Mouse (Mus musculus): ENCODE measurements around the gene Olfr1029. TPM values are rescaled to one million over a fixed set of nuclear protein-coding genes. Genes with fewer than 3 reads are reported as not detected.
"Not testable (repeated sequence)": the region's sequence is repeated elsewhere in the genome, so short reads cannot be mapped to it uniquely, and the experiment has no call there.

The Olfr1029 gene
- polyA plus RNA-seq (2015; fragmentation: Nextera tagmentation; extraction: Ambion mirVana): not detected in 2 replicates

DNA sequence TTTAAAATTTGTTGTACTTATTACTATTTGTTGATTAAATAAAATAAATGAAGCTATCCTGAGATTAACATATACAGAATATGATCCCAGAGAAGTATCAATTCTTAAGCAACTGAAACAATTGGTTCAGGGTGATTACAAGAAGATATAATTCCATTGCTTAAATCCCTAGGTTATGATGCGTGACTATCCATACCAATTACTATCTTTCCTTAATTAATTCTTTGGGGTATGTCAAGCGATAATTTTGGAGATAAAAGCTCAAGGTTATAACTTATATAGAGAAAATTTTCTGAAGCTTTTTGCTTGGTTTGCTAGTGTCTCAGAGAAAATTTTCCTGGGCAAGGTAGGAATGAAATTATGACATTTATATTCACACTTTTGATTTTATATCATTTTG, at the start of gene Olfr1029:
TSS of gene Olfr1029 (plus strand) at position 301 of the 400 bp plus-strand sequence.
- ATAC-seq: no peak
- WGBS: 87% methylated on average over 2 of the region's 2 CpGs
- H3K27me3 ChIP-seq: no peaks in the 10 kb centered on the region
- no peak within 1 kb of the TSS for H3K9ac ChIP-seq (replicated peaks)
- H3K4me1 ChIP-seq (replicated peaks): no peaks in the 10 kb centered on the region
- H3K27ac ChIP-seq: no peak within 1 kb of the TSS
- H3K9me3 ChIP-seq: no peaks in the 10 kb centered on the region
- no peaks in the 10 kb centered on the region for H3K36me3 ChIP-seq
- H3K4me2 ChIP-seq (replicated peaks): no peak within 1 kb of the TSS
- no peak within 1 kb of the TSS for H3K4me3 ChIP-seq (replicated peaks)

DNA sequence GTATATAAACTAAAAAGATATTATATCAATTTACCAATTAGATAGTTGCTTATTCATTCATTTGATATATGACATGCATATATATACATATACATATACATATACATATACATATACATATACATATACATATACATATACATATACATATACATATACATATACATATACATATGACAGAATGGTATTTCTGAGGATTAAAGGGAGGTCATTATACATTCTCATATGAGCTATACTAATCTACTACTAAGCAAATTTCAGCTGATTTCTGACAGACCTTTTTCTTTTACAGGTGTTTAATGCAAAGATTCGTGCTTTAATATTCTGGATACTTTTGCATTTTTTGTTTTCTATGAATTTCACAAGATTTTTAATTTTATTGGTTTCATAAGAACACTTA, 23.6 kb upstream of the Olfr1029 start, which contains the start of gene Olfr1028:
TSS of gene Olfr1028 (plus strand) at position 301 of the 400 bp plus-strand sequence.
- Histone ChIP-seq H3K36me3 (no peaks in the 10 kb centered on the region), H3K27me3 (no peaks in the 10 kb centered on the region), H3K9me3 (no peaks in the 10 kb centered on the region), H3K4me1 (replicated peaks) (no peaks in the 10 kb centered on the region), H3K4me3 (replicated peaks) (no peak within 1 kb of the TSS), H3K27ac (no peak within 1 kb of the TSS), H3K9ac (replicated peaks) (no peak within 1 kb of the TSS), H3K4me2 (replicated peaks) (no peak within 1 kb of the TSS)
- WGBS: 82% methylated on average over 1 of the region's 1 CpGs
- ATAC-seq: no peak

DNA sequence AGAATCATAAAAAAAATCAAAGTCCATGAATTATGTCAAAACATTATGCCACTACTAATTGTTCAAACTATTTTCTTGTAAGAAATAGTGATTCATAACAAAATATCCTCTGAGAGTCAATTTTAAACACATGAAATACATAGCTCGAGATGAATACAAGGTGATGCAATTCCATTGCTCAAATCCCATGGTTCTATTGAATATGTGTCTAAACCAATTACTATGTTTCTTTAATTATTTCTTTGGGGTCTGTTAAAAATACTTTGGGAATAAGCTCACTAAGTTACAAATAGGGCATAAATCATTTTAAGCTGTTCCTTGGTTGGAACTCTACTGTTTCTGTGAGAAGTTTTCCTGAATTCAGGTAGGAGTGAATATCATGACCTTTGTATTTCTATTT, 5.3 kb downstream of the Olfr1029 start, which contains the start of gene Olfr1030:
TSS of gene Olfr1030 (plus strand) at position 301 of the 400 bp plus-strand sequence.
- Histone ChIP-seq H3K9ac (replicated peaks) (no peak within 1 kb of the TSS), H3K9me3 (no peaks in the 10 kb centered on the region), H3K27me3 (no peaks in the 10 kb centered on the region), H3K36me3 (no peaks in the 10 kb centered on the region), H3K27ac (no peak within 1 kb of the TSS), H3K4me1 (replicated peaks) (no peaks in the 10 kb centered on the region), H3K4me2 (replicated peaks) (no peak within 1 kb of the TSS), H3K4me3 (replicated peaks) (no peak within 1 kb of the TSS)
- 89% methylated on average over 1 of the region's 1 CpGs for WGBS
- ATAC-seq: no peak

DNA sequence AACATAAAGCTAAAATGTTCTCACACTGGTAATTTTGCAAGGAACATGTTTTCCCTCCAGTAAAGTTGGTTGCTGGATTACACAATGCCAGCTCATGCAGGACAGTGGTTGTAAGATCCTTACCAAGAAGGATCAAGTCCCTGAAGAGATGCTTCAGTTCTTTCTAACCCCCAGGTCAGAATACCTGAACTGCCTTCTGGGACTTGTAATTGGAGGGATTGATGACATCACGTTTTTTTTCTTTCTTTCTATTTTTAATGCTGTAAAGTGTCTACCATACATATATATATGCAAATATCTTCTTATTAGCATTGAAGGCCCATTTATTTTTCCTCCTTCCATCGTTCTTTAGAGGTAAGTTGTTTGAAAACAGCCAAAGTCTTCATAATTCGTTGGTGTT, 16.3 kb downstream of the Olfr1029 start, which contains the start of gene Olfr1031:
TSS of gene Olfr1031 (plus strand) at position 301 of the 400 bp plus-strand sequence.
- Histone ChIP-seq H3K9ac (replicated peaks) (no peak within 1 kb of the TSS), H3K27me3 (no peaks in the 10 kb centered on the region), H3K9me3 (no peaks in the 10 kb centered on the region), H3K36me3 (no peaks in the 10 kb centered on the region), H3K4me2 (replicated peaks) (no peak within 1 kb of the TSS), H3K4me3 (replicated peaks) (no peak within 1 kb of the TSS), H3K27ac (no peak within 1 kb of the TSS), H3K4me1 (replicated peaks) (no peaks in the 10 kb centered on the region)
- ATAC-seq: no peak
- WGBS: 60% methylated on average over 3 of the region's 3 CpGs

DNA sequence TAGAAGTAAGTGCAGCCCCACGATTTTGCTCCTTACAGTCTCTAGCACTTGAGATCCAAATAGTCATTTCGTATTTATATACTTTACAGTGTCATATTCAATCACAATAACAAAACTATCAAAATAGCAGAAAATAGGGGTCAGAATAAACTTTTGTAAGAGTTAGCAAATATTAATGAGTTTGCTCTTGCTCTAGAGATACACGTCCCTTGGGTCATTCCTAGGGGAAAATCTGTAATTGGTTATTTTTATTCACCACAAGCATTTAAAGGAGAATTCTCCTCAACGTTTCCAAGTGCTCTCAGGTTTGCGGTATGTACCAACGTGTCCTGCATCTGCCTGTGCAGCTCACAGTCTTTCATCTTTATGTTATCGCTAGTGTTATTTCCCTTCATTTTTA, 31.5 kb downstream of the Olfr1029 start, which contains the start of gene Olfr1032:
TSS of gene Olfr1032 (plus strand) at position 301 of the 400 bp plus-strand sequence.
- no peaks in the 10 kb centered on the region for H3K27me3 ChIP-seq
- no peak within 1 kb of the TSS for H3K9ac ChIP-seq (replicated peaks)
- no peak within 1 kb of the TSS for H3K4me2 ChIP-seq (replicated peaks)
- H3K4me1 ChIP-seq (replicated peaks): no peaks in the 10 kb centered on the region
- 89% methylated on average over 7 of the region's 7 CpGs for WGBS
- no peaks in the 10 kb centered on the region for H3K36me3 ChIP-seq
- H3K4me3 ChIP-seq (replicated peaks): no peak within 1 kb of the TSS
- no peak within 1 kb of the TSS for H3K27ac ChIP-seq
- H3K9me3 ChIP-seq: no peaks in the 10 kb centered on the region
- ATAC-seq: no peak

DNA sequence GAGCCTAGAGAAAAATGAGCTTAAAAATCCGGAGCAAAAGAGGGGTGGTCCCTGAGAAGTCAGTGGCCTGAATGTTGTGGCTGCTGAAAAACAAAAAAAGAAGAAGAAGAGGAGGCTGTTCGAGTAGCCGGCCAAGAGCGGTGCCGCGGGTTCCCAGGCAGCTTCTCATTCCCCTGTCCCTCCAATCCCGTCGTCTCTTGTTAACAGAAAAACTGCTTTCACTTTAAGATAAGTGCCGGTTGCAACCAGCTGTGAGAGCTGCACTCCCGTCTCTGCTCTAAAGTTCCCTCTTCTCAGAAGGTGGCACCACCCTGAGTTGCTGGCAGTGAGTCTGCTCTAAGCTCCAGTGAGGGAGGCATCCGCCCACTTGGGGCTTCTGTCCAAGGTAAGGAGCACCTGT, 46.7 kb downstream of the Olfr1029 start, which contains the start of gene Olfr1033:
TSS of gene Olfr1033 (plus strand) at position 228 of the 400 bp plus-strand sequence.
- Histone ChIP-seq H3K4me3 (replicated peaks) (peak within 1 kb of the TSS; percentile 35), H3K4me2 (replicated peaks) (peak within 1 kb of the TSS; percentile 50), H3K9ac (replicated peaks) (peak within 1 kb of the TSS; percentile 48; the same call in 1 of the 2 replicates)
- 7% methylated on average over 11 of the region's 11 CpGs for WGBS
- not testable (repeated sequence) for H3K4me1 ChIP-seq (replicated peaks); H3K36me3 ChIP-seq; H3K9me3 ChIP-seq; ATAC-seq; H3K27ac ChIP-seq; H3K27me3 ChIP-seq

DNA sequence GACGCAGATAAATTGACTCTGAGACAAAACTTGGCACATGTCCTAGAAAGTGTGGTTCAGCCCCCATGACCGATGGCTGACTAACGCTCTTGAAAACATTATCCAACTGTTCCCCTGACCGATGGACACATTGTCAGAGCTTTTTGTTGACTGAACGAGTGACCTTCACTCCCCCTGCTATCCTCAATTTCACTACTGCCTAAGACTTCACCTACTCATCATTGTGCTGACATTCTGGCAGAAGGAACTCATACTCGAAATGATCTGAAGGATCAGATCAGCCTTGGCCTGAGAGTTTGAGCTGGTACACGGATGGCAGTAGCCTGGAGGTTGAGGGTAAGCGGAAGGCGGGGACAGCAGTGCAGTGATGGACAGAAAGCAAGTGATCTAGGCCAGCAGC, 47.8 kb downstream of the Olfr1029 start:
- H3K27ac ChIP-seq; H3K4me2 ChIP-seq (replicated peaks); H3K9me3 ChIP-seq; H3K27me3 ChIP-seq; H3K9ac ChIP-seq (replicated peaks); H3K36me3 ChIP-seq; ATAC-seq; H3K4me1 ChIP-seq (replicated peaks); H3K4me3 ChIP-seq (replicated peaks): not testable (repeated sequence)
- WGBS: 86% methylated on average over 6 of the region's 9 CpGs

Other genes with a start within 250 kb of the Olfr1029 start
- gene Olfr1012, start 211.1 kb upstream of the Olfr1029 start, polyA plus RNA-seq (2015; fragmentation: Nextera tagmentation; extraction: Ambion mirVana): not detected in 2 replicates
- gene Olfr1013, start 206.8 kb upstream of the Olfr1029 start, polyA plus RNA-seq (2015; fragmentation: Nextera tagmentation; extraction: Ambion mirVana): not detected in 2 replicates
- gene Olfr1014, start 201.2 kb upstream of the Olfr1029 start, polyA plus RNA-seq (2015; fragmentation: Nextera tagmentation; extraction: Ambion mirVana): not detected in 2 replicates
- not detected in 2 replicates for gene Olfr1015, start 191.9 kb upstream of the Olfr1029 start, polyA plus RNA-seq (2015; fragmentation: Nextera tagmentation; extraction: Ambion mirVana)
- gene Olfr1016, start 171.4 kb upstream of the Olfr1029 start, polyA plus RNA-seq (2015; fragmentation: Nextera tagmentation; extraction: Ambion mirVana): not detected in 2 replicates
- not detected in 2 replicates for gene Olfr1018, start 155.4 kb upstream of the Olfr1029 start, polyA plus RNA-seq (2015; fragmentation: Nextera tagmentation; extraction: Ambion mirVana)
- gene Olfr1019, start 128.4 kb upstream of the Olfr1029 start, polyA plus RNA-seq (2015; fragmentation: Nextera tagmentation; extraction: Ambion mirVana): not detected in 2 replicates
- not detected in 2 replicates for gene Olfr1020, start 126.9 kb upstream of the Olfr1029 start, polyA plus RNA-seq (2015; fragmentation: Nextera tagmentation; extraction: Ambion mirVana)
- gene Olfr1022, start 105.3 kb upstream of the Olfr1029 start, polyA plus RNA-seq (2015; fragmentation: Nextera tagmentation; extraction: Ambion mirVana): not detected in 2 replicates
- not detected in 2 replicates for gene Olfr1023, start 88.3 kb upstream of the Olfr1029 start, polyA plus RNA-seq (2015; fragmentation: Nextera tagmentation; extraction: Ambion mirVana)
- gene Olfr1024, start 68.8 kb upstream of the Olfr1029 start, polyA plus RNA-seq (2015; fragmentation: Nextera tagmentation; extraction: Ambion mirVana): not detected in 2 replicates
- gene Olfr1025-ps1, start 58.7 kb upstream of the Olfr1029 start, polyA plus RNA-seq (2015; fragmentation: Nextera tagmentation; extraction: Ambion mirVana): not detected in 2 replicates
- not detected in 2 replicates for gene Olfr1026, start 52.3 kb upstream of the Olfr1029 start, polyA plus RNA-seq (2015; fragmentation: Nextera tagmentation; extraction: Ambion mirVana)
- gene Olfr1028, start 23.5 kb upstream of the Olfr1029 start, polyA plus RNA-seq (2015; fragmentation: Nextera tagmentation; extraction: Ambion mirVana): not detected in 2 replicates
- gene Olfr1030, start 5.4 kb downstream of the Olfr1029 start, polyA plus RNA-seq (2015; fragmentation: Nextera tagmentation; extraction: Ambion mirVana): not detected in 2 replicates
- not detected in 2 replicates for gene Olfr1031, start 16.4 kb downstream of the Olfr1029 start, polyA plus RNA-seq (2015; fragmentation: Nextera tagmentation; extraction: Ambion mirVana)
- not detected in 2 replicates for gene Olfr1032, start 31.6 kb downstream of the Olfr1029 start, polyA plus RNA-seq (2015; fragmentation: Nextera tagmentation; extraction: Ambion mirVana)
- not detected in 2 replicates for gene Olfr1033, start 46.7 kb downstream of the Olfr1029 start, polyA plus RNA-seq (2015; fragmentation: Nextera tagmentation; extraction: Ambion mirVana)
- gene Olfr1034, start 72.0 kb downstream of the Olfr1029 start, polyA plus RNA-seq (2015; fragmentation: Nextera tagmentation; extraction: Ambion mirVana): not detected in 2 replicates
- gene Olfr1036, start 100.1 kb downstream of the Olfr1029 start, polyA plus RNA-seq (2015; fragmentation: Nextera tagmentation; extraction: Ambion mirVana): not detected in 2 replicates
- not detected in 2 replicates for gene Olfr1037, start 113.5 kb downstream of the Olfr1029 start, polyA plus RNA-seq (2015; fragmentation: Nextera tagmentation; extraction: Ambion mirVana)
- not detected in 2 replicates for gene Olfr1039, start 162.0 kb downstream of the Olfr1029 start, polyA plus RNA-seq (2015; fragmentation: Nextera tagmentation; extraction: Ambion mirVana)
- gene Olfr1040, start 172.8 kb downstream of the Olfr1029 start, polyA plus RNA-seq (2015; fragmentation: Nextera tagmentation; extraction: Ambion mirVana): not detected in 2 replicates
- gene Olfr1042, start 187.9 kb downstream of the Olfr1029 start, polyA plus RNA-seq (2015; fragmentation: Nextera tagmentation; extraction: Ambion mirVana): not detected in 2 replicates
- gene Olfr1043, start 193.6 kb downstream of the Olfr1029 start, polyA plus RNA-seq (2015; fragmentation: Nextera tagmentation; extraction: Ambion mirVana): not detected in 2 replicates
- gene Olfr1044, start 203.9 kb downstream of the Olfr1029 start, polyA plus RNA-seq (2015; fragmentation: Nextera tagmentation; extraction: Ambion mirVana): not detected in 2 replicates
- gene Olfr52, start 211.8 kb downstream of the Olfr1029 start, polyA plus RNA-seq (2015; fragmentation: Nextera tagmentation; extraction: Ambion mirVana): not detected in 2 replicates
- not detected in 2 replicates for gene Olfr1045, start 229.1 kb downstream of the Olfr1029 start, polyA plus RNA-seq (2015; fragmentation: Nextera tagmentation; extraction: Ambion mirVana)
- not detected in 2 replicates for gene Olfr1046, start 245.4 kb downstream of the Olfr1029 start, polyA plus RNA-seq (2015; fragmentation: Nextera tagmentation; extraction: Ambion mirVana)